Mouse (Mus musculus) liver, embryonic 13.5 days (tissue): ENCODE results near the gene Atg13. TPM values are rescaled to one million over a fixed set of nuclear protein-coding genes. Genes with fewer than 3 reads are reported as not detected.

Experiments used
- ATAC-seq: fragments of 200-750 bp; cut with Nextera tagmentation; 2 replicates; pipeline ENCODE4 v1.8.0; 2017; ENCODE audit warnings: low read depth, mild to moderate bottlenecking, moderate number of reproducible peaks, moderate library complexity
- DNase-seq: peaks from one replicate; pipeline ENCODE4 v3.0.0; 2022
- H3K27ac ChIP-seq: fragments of 300-500 bp; sonication (generic); 2 replicates; pipeline ENCODE4 v1.5.1; 2015; ENCODE audit warnings: moderate library complexity, mild to moderate bottlenecking, inconsistent platforms
- H3K27me3 ChIP-seq: fragments of 300-500 bp; sonication (generic); 2 replicates; pipeline ENCODE4 v1.6.1; 2015; ENCODE audit warnings: mild to moderate bottlenecking, inconsistent platforms
- H3K36me3 ChIP-seq: fragments of 300-500 bp; sonication (generic); 2 replicates; pipeline ENCODE4 v1.6.1; 2015; ENCODE audit warnings: mild to moderate bottlenecking, inconsistent platforms
- H3K4me1 ChIP-seq: fragments of 300-500 bp; sonication (generic); replicated peaks from 2 replicates; pipeline ENCODE4 v1.6.1; 2015; ENCODE audit warnings: inconsistent platforms
- H3K4me2 ChIP-seq: fragments of 300-500 bp; sonication (generic); 2 replicates; pipeline ENCODE4 v1.6.1; 2015; ENCODE audit warnings: inconsistent platforms, mild to moderate bottlenecking, moderate library complexity
- H3K4me3 ChIP-seq: fragments of 300-500 bp; sonication (generic); replicated peaks from 2 replicates; pipeline ENCODE4 v1.5.1; 2015; ENCODE audit warnings: mild to moderate bottlenecking, inconsistent platforms
- H3K9ac ChIP-seq: fragments of 300-500 bp; sonication (generic); 2 replicates; pipeline ENCODE4 v1.6.1; 2015; ENCODE audit warnings: mild to moderate bottlenecking, inconsistent platforms
- H3K9me3 ChIP-seq: fragments of 300-500 bp; sonication (generic); replicated peaks from 2 replicates; pipeline ENCODE4 v1.6.1; 2016; ENCODE audit warnings: inconsistent platforms
- WGBS: fragments of 180-500 bp; shearing (Covaris S2); methylation state at CpG from one replicate; pipeline ENCODE4 v1.1.7; 2015; ENCODE audit not compliant: insufficient replicate concordance; 5-methylcytosine and 5-hydroxymethylcytosine counted together
- polyA plus RNA-seq: library from polyadenylated mRNA; unstranded; fragments of >200 nt; fragmentation: Nextera tagmentation; extraction: Ambion mirVana; gene quantifications from 2 replicates; pipeline ENCODE4 v1.2.1, GENCODE M21; 2015

Gene Atg13
- polyA plus RNA-seq, 1 experiment from 2014 or later = 10.6 TPM

DNA sequence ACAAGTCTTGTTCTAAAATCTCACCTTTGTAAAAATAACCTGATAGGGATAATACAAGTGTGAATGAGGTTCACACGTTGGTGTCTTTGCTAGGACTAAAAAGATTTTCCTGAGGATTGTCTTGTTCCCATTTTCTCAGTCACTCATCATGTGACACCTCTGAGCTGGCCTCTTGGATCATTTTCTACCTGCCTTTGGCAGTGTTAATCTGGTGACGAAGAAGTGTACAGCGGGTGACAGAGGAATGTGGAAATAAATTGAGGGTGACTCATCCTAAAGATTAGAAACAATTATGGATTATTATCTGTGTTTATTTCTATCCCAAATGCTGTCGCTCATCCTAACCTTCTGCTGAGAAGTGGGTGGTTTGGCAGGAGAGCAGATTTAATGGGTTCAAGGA is 13.0 kb upstream of the Atg13 start:
- peaks cover 17% of the 10 kb centered on the region for H3K4me1 ChIP-seq
- no peaks in the 10 kb centered on the region for H3K27me3 ChIP-seq
- H3K27ac ChIP-seq = no peak overlapping the region
- peaks cover 7% of the 10 kb centered on the region for H3K36me3 ChIP-seq
- H3K9ac ChIP-seq = no peak overlapping the region
- DNase-seq (no peak), ATAC-seq (no peak)
- no peak overlapping the region for H3K4me3 ChIP-seq
- 63% methylated on average over 4 of the region's 4 CpGs for WGBS
- H3K9me3 ChIP-seq = no peaks in the 10 kb centered on the region
- no peak overlapping the region for H3K4me2 ChIP-seq

DNA sequence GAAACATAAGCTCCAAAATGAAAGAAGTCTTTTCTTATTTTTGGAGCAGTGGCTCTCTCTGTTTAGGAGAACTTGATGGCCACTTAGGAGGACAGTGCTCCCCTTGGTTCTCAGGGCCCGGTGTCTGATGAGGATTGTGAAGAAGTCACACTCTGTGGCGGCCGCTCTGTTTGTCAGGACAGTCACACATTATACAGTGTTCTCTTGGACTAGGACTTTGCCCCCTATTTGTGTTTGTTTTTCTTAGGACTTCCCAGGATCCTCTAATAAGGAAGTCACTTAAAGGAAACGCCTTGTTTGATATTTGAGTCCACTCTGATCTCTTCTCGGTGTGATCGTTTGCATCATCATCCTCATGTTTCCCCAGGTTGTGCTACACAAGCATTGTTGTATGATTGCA is 7.9 kb upstream of the Atg13 start:
- 68% methylated on average over 6 of the region's 6 CpGs for WGBS

DNA sequence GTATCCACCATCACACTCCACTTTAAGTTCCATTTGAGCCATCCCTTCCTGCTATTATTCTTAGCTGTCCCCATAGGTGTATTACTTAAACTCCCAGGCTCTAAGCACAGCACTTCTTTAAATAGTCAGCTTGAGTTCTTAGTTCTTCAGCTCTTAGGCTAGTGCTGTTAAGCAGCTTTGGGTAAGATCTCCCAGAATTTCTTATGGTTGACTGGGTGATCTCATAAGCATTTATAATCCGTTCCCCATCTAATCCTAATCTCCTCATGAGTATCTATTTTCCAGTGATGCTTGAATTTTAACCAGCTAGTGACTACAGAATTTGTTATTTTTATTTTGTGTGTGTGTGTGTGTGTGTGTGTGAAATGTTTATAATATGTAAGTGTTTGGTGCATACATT is 4.5 kb upstream of the Atg13 start:
- WGBS = 72% methylated on average over 1 of the region's 1 CpGs
- H3K36me3 ChIP-seq = 0 out of 2 replicates have a peak, but pooled peaks cover 8% of the 10 kb centered on the region
- H3K4me3 ChIP-seq = no peak overlapping the region
- H3K27me3 ChIP-seq = no peaks in the 10 kb centered on the region
- no peak overlapping the region for H3K4me2 ChIP-seq
- no peak overlapping the region for H3K9ac ChIP-seq
- peaks cover 17% of the 10 kb centered on the region for H3K4me1 ChIP-seq
- H3K27ac ChIP-seq = no peak overlapping the region
- ATAC-seq (no peak), DNase-seq (no peak)
- no peaks in the 10 kb centered on the region for H3K9me3 ChIP-seq

More for the DNA sequence above, 7.9 kb upstream of the Atg13 start:
- H3K4me2 ChIP-seq = 0 out of 2 replicates have a peak overlapping the region, but pooled peaks have one; percentile 0
- no peak overlapping the region for H3K27ac ChIP-seq
- H3K9ac ChIP-seq = no peak overlapping the region
- H3K27me3 ChIP-seq = no peaks in the 10 kb centered on the region
- ATAC-seq (no peak), DNase-seq (no peak)
- no peaks in the 10 kb centered on the region; the same call in 1 of the 2 replicates for H3K4me1 ChIP-seq
- H3K36me3 ChIP-seq = peaks cover 12% of the 10 kb centered on the region
- H3K4me3 ChIP-seq = no peak overlapping the region
- H3K9me3 ChIP-seq = no peaks in the 10 kb centered on the region

DNA sequence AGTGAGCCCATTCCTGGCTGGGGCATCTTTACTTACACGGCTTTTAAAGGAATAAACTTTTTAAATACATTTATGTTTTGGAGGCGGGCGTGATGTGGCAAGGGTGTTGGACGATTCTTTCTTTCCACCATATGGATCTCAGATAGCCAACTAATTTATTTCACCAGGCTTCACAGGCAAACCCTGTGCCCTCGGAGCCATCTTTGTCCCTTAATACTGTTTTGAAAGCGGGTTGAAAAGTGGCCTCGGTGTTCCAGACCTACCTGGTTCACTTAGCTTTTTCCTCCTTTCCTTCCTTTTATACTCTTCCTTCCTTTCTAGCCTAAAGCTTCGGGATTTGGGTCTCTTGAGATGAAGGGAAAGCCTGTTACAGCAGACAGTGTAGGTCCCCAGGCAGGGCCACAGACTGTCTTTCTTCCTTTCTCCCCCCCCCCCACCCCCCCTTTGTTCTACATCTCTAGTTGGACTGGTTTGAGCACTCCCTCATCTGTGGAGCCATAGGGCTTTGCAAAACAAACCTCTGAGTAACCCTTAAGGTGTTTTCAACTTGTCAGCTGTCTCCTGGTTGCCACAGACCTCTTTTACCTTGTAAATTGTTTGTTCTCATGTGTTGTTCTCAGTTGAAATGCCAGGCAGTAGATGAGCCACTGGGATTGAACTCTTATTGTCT is 1.0 kb upstream of the Atg13 start:
- H3K4me1 ChIP-seq = peaks cover 28% of the 10 kb centered on the region
- peak overlapping the region; percentile 89 for H3K4me2 ChIP-seq
- H3K27me3 ChIP-seq = no peaks in the 10 kb centered on the region
- H3K36me3 ChIP-seq = 0 out of 2 replicates have a peak, but pooled peaks cover 6% of the 10 kb centered on the region
- peak overlapping the region; percentile 77 for H3K4me3 ChIP-seq
- H3K9me3 ChIP-seq = no peaks in the 10 kb centered on the region
- H3K27ac ChIP-seq = peak overlapping the region; percentile 88
- H3K9ac ChIP-seq = peak overlapping the region; percentile 79
- DNase-seq (no peak), ATAC-seq (0 out of 2 replicates have a peak, but pooled peaks have one; percentile 2)
- WGBS = 3% methylated on average over 8 of the region's 8 CpGs

DNA sequence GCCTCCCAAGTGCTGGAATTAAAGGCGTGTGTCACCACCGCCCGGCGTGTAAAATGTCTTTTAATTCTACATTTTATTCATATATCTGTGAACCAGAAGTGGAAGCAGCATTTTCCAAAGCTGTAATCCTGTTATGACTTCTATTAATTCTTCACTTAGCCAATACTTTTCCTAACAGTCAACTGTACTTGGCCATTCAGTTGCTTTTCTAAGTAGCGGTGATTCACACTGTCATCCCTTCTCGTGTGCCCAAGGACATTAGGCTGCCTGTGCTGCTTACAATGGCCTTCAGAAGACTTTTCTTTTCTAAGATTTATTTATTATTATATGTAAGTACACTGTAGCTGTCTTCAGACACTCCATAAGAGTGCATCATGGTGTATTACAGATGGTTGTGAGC is 2.0 kb downstream of the Atg13 start:
- DNase-seq (no peak), ATAC-seq (no peak)
- Histone ChIP-seq H3K4me1 (peaks cover 28% of the 10 kb centered on the region), H3K9me3 (no peaks in the 10 kb centered on the region), H3K4me2 (no peak overlapping the region), H3K36me3 (0 out of 2 replicates have a peak, but pooled peaks cover 3% of the 10 kb centered on the region), H3K4me3 (no peak overlapping the region), H3K27ac (no peak overlapping the region), H3K27me3 (no peaks in the 10 kb centered on the region), H3K9ac (no peak overlapping the region)
- WGBS = 87% methylated on average over 6 of the region's 6 CpGs

DNA sequence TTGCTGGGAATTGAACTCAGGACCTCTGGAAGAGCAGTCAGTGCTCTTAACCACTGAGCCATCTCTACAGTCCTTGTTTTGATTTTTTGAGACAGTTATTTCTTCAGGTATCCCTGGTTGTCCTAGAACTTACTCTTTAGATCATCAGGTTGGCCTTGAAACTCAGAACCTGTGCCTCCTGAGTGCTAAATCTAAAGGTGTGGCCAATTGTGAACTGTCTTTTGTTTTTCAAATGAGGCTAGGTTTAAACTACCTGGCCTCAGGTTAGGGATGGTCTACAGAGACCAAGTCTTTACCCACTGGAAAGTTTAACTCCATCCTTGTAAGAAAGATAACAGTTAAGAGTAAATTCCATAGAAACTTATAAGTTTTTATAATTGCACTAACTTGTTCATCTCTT is 3.9 kb downstream of the Atg13 start:
- Histone ChIP-seq H3K27me3 (no peaks in the 10 kb centered on the region), H3K9me3 (no peaks in the 10 kb centered on the region), H3K4me3 (no peak overlapping the region), H3K27ac (no peak overlapping the region), H3K36me3 (no peaks in the 10 kb centered on the region), H3K9ac (no peak overlapping the region), H3K4me2 (no peak overlapping the region), H3K4me1 (peaks cover 15% of the 10 kb centered on the region)
- ATAC-seq = no peak
- DNase-seq = no peak

DNA sequence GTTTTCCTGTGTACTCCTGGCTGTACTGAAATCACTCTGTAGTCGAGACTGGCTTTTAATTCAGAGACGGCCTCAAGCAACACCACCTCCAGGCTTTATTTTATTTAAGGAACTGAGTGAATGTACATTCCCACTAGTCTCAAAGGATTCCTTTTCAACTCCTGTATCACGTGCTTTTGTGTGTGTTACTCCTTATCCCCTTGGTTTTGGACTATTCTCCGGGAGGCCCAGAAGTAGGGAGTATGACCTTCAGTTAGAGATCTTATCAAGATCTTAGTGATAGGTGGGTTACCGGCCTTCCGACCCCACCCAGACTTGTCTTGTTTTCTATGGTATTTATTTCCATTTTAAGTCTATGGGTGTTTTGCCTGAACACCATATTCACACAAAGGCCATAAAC is 4.6 kb downstream of the Atg13 start:
- 68% methylated on average over 6 of the region's 6 CpGs for WGBS
- Histone ChIP-seq H3K4me3 (no peak overlapping the region), H3K4me1 (peaks cover 12% of the 10 kb centered on the region), H3K27me3 (no peaks in the 10 kb centered on the region), H3K4me2 (no peak overlapping the region), H3K9ac (no peak overlapping the region), H3K9me3 (no peaks in the 10 kb centered on the region), H3K36me3 (no peaks in the 10 kb centered on the region), H3K27ac (no peak overlapping the region)
- DNase-seq = no peak
- no peak for ATAC-seq

DNA sequence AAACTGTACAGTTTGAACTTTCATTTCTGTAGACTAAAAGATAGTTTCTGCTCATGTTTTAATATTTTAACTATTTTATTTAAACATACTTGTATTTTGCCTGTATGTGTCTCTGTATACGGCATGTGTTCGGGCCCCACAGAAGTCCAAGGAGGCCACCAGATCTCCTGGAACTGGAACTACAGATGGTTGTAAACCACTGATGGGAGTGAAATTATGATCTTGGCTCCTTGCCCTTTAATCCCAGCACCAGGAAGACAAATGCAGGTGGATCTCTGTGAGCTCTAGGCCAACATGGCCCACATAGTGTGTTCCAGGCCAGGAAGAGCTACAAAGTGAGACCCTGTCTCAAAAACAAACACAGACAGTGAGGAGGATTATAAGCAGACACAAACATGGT is 9.0 kb downstream of the Atg13 start:
- Histone ChIP-seq H3K27ac (no peak overlapping the region), H3K4me2 (no peak overlapping the region), H3K9ac (no peak overlapping the region), H3K4me3 (no peak overlapping the region), H3K36me3 (no peaks in the 10 kb centered on the region), H3K9me3 (no peaks in the 10 kb centered on the region), H3K27me3 (no peaks in the 10 kb centered on the region), H3K4me1 (no peaks in the 10 kb centered on the region)
- no peak for ATAC-seq
- no peak for DNase-seq
- 87% methylated on average over 2 of the region's 2 CpGs for WGBS

DNA sequence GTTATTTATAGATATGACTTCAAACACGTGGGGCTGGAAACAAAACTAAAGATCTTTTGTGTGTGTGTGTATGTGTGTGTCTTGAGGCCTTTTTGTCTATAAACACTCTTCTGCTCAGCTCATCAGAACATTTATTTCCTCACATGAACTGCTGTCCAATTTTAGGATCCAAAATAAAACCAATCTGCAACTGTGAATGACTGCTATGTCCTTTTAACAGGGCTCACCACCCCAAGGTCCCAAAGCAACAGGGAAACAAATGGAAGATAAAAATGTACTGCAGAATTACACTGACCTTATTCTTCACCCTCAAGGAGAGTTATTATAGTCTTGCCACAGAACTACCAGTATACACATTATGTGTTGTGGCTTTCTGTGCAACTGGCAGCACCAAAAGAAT is 11.2 kb downstream of the Atg13 start:
- Histone ChIP-seq H3K27ac (no peak overlapping the region), H3K36me3 (peaks cover 4% of the 10 kb centered on the region; the same call in 1 of the 2 replicates), H3K9me3 (no peaks in the 10 kb centered on the region), H3K4me3 (no peak overlapping the region), H3K27me3 (no peaks in the 10 kb centered on the region), H3K9ac (no peak overlapping the region), H3K4me2 (no peak overlapping the region), H3K4me1 (no peaks in the 10 kb centered on the region)
- DNase-seq (no peak), ATAC-seq (no peak)
- WGBS = 49% methylated on average over 1 of the region's 1 CpGs

DNA sequence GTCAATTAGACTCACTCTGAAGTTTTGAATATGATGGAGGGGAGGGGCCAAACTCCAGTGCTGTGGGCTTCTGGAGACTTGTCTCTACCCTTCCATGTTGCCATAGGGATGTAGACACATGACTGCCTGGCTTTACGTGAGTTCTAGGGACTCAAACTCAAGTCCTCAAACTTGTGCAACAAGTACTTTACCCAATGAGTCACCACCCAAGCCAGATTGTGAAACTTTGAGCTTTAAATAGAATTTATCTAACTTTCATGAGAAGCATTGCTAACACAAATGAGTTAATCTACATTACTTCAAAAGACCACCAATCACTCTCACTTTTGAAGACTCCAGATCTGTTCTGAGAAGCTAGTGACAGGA is 14.2 kb downstream of the Atg13 start:
- Histone ChIP-seq H3K36me3 (peaks cover 4% of the 10 kb centered on the region; the same call in 1 of the 2 replicates), H3K27ac (no peak overlapping the region), H3K4me2 (no peak overlapping the region), H3K9ac (no peak overlapping the region), H3K9me3 (no peaks in the 10 kb centered on the region), H3K4me3 (no peak overlapping the region), H3K4me1 (no peaks in the 10 kb centered on the region), H3K27me3 (no peaks in the 10 kb centered on the region)
- WGBS = 59% methylated on average over 1 of the region's 1 CpGs
- ATAC-seq (no peak), DNase-seq (no peak)

DNA sequence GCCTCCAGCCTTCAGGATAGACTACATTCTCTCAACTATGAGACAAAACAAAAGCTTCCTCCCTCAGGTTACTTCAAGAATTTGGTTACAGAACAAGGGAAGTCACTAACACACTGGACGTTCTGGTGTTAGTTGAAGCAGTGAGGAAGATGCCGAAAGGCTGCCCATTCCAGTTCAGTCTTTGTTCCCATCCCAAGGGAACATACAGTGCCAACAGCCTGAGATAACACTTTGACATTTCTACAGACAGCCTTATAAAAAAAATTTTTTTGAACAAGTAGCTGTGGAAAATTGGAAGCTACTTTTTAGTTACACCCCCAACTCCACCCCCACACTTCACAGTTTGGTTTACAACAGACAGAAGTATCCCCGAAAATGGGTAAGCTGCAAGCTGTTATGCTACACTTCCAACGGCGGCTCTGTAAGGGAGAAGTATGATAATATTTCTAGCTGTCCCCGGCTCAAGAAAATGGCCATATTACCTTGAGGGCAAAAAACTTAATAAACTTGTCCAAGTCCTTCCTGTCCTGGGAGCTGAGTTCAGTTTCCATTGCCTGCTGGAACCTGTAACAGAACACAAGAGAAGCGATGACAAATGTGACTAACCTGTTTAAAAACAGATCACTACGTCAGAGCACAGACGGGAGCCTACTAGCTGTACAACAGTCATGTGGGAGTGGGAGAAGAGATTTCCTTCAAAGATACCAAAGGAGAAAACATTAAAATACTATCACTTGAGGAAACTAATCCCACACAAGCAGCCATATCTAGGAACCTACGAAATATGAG is 14.7 kb downstream of the Atg13 start:
- DNase-seq = no peak
- Histone ChIP-seq H3K36me3 (peaks cover 4% of the 10 kb centered on the region; the same call in 1 of the 2 replicates), H3K4me2 (no peak overlapping the region), H3K4me3 (no peak overlapping the region), H3K27ac (no peak overlapping the region), H3K27me3 (no peaks in the 10 kb centered on the region), H3K9ac (no peak overlapping the region), H3K4me1 (no peaks in the 10 kb centered on the region), H3K9me3 (no peaks in the 10 kb centered on the region)
- WGBS = 83% methylated on average over 10 of the region's 10 CpGs
- no peak for ATAC-seq

DNA sequence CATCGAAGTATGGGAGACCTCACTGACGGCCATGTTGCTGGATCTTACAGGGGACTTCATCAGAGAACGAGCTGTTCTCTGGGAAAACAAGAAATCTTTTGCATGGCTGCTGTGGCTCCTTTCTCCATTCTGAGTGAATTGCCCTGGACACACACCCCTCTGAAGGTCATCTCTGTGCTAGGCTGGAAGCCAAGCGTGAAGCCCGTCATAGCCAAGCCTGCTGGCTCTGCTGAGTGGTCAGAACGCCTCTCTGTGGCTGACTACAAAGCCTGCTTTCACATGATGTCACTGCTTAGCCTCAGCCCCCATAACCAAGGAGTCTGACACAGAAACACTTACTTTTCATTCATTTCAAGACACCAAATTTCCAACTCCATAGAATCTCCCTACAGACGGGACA is 20.9 kb downstream of the Atg13 start:
- 84% methylated on average over 7 of the region's 7 CpGs for WGBS
- Histone ChIP-seq H3K4me2 (no peak overlapping the region), H3K9ac (no peak overlapping the region), H3K4me1 (no peaks in the 10 kb centered on the region), H3K27me3 (no peaks in the 10 kb centered on the region), H3K36me3 (peaks cover 29% of the 10 kb centered on the region), H3K27ac (no peak overlapping the region), H3K9me3 (no peaks in the 10 kb centered on the region), H3K4me3 (no peak overlapping the region)
- ATAC-seq (no peak), DNase-seq (no peak)
